Mouse (Mus musculus) forebrain, embryonic 10.5 days (tissue): ENCODE measurements around the gene Cped1. TPM values are rescaled to one million over a fixed set of nuclear protein-coding genes. Genes with fewer than 3 reads are reported as not detected.

Experiments used
- DNase-seq: peaks from one replicate; pipeline ENCODE4 v3.0.0-alpha.2; 2017; ENCODE audit warnings: low spot score; ENCODE audit errors: extremely low spot score
- H3K27ac ChIP-seq: fragments of 300-500 bp; sonication (generic); 2 replicates; pipeline ENCODE4 v1.5.1; 2016; ENCODE audit warnings: mild to moderate bottlenecking
- H3K27me3 ChIP-seq: fragments of 300-500 bp; sonication (generic); 2 replicates; pipeline ENCODE4 v1.6.1; 2016; ENCODE audit warnings: mild to moderate bottlenecking; ENCODE audit not compliant: poor library complexity, severe bottlenecking
- H3K36me3 ChIP-seq: fragments of 300-500 bp; sonication (generic); replicated peaks from 2 replicates; pipeline ENCODE4 v1.6.1; 2016; ENCODE audit warnings: mild to moderate bottlenecking, moderate library complexity
- H3K4me1 ChIP-seq: fragments of 300-500 bp; sonication (generic); 2 replicates; pipeline ENCODE4 v1.6.1; 2016
- H3K4me3 ChIP-seq: fragments of 300-500 bp; sonication (generic); 2 replicates; pipeline ENCODE4 v1.5.1; 2016; ENCODE audit warnings: mild to moderate bottlenecking, moderate library complexity
- H3K9me3 ChIP-seq: fragments of 300-500 bp; sonication (generic); 2 replicates; pipeline ENCODE4 v1.6.1; 2016; ENCODE audit warnings: mild to moderate bottlenecking, moderate library complexity
- WGBS: fragments of 180-500 bp; shearing (Covaris S2); methylation state at CpG from one replicate; pipeline ENCODE4 v1.1.7; 2016; 5-methylcytosine and 5-hydroxymethylcytosine counted together
- polyA plus RNA-seq: library from polyadenylated mRNA; unstranded; fragments of >200 nt; fragmentation: Nextera tagmentation; extraction: Ambion mirVana; gene quantifications from 2 replicates; pipeline ENCODE4 v1.2.1, GENCODE M21; 2016

Cped1 gene
- polyA plus RNA-seq: 24.3 and 25.5 TPM in 2 replicates

DNA sequence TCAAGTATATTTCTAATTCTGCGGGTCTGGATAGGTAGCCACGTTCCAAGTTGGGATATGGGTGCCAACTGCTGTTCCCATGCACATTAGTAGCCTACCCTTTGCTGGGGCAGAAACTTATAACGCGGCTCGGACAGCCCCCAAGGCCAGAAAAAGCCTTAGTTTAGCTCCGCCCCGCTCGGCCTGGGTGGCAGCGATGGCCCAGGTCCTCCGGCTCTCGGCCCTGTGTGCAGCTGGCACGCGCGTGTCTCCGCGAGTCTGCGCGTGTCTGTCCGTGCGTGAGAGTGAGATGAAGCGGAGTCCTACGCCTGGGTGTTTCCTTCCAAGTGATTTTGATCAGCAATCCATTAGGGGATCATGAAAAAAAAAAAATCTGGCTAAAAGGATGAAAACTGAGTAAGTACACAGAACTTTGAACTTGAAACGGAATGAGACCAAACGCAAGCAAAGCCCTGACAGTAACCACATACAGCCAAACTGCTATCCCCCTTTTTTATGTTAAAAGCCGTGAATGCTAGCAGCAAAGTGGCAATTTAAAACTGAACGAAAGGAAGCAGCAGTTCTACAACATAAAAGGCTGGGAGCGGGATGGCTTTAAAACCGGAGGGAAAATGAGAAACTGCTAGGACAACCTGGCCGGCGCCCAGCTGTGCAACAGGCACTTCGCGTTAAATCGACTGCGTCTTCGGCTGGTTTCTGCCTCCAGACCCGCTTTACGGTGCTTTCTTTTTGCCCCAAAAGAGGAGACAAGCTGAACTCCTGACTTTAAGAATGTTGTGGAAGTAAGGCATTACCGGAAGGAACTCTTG, at the start of gene Cped1:
Gene Cped1, plus strand, starts transcription at position 185 of the 809 bp plus-strand sequence.
- peak; percentile 64 for DNase-seq
- Histone ChIP-seq H3K4me3 (peak within 1 kb of the TSS; percentile 54), H3K36me3 (no peaks in the 10 kb centered on the region), H3K27me3 (peaks cover 41% of the 10 kb centered on the region), H3K9me3 (no peaks in the 10 kb centered on the region), H3K27ac (peak within 1 kb of the TSS; percentile 77), H3K4me1 (peaks cover 19% of the 10 kb centered on the region)
- under 1% methylated on average over 38 of the region's 38 CpGs for WGBS

DNA sequence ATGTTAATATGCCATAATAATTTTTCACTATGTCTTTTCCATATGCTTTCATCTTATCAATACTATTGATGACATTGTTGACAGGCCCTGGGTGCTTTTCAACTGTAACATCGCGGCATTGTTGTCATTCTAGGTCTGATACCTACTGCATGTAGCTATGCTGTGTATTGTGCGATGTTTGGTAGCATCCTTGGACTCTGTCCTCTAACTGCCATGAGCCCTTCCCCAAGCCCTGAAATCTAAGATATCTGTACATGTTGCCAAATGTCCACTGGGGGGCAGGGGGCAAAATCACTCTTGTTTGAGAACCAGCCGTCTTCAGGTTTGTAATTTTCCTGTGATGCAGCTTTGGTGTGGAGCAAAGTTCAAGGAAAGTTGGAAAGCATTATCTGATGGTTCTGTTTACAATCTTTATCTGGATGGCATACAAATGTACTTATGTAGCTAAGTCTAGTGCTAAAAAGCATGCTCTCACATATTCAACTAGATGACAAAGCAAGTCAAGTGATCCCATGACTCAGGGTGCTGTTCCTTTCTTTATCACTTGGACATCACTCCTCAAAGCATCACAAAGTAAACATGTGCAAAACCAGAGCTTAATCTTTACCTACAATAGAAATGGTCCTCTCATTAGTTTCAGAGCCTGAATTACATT, 47.6 kb upstream of the Cped1 start:
- Histone ChIP-seq H3K36me3 (no peaks in the 10 kb centered on the region), H3K4me1 (no peaks in the 10 kb centered on the region), H3K27me3 (no peaks in the 10 kb centered on the region), H3K4me3 (no peak overlapping the region), H3K9me3 (no peaks in the 10 kb centered on the region), H3K27ac (no peak overlapping the region)
- DNase-seq: no peak
- WGBS: 85% methylated on average over 4 of the region's 4 CpGs

DNA sequence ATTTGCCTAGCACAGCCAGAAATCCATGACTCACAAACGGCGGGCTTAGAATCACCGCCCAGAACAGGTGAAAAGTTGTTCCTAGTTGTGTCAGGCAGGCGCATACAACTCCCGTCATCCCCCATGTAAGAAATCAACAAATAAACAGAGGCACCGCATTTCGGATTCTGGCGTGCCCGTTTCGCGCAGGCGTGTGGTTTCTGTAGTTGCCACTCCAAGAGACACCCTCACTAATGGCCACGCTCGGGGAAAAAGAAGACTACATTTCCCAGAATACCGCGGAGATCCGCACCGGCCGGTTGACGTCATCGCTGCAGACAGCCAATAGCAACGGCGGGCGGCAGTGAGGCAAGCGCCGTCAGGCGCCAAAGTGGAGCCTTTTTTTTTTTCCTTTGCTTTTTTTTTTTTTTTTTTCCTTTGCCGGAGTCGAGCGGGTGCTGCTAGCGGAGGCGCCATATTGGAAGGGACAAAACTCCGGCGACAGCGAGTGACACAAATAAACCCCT, 36.4 kb upstream of the Cped1 start, which contains the start of gene Ing3:
Gene Ing3, plus strand, starts transcription at position 346 of the 506 bp plus-strand sequence.
- Histone ChIP-seq H3K27me3 (no peaks in the 10 kb centered on the region), H3K4me3 (peak within 1 kb of the TSS; percentile 67), H3K4me1 (peaks cover 13% of the 10 kb centered on the region), H3K9me3 (no peaks in the 10 kb centered on the region), H3K27ac (peak within 1 kb of the TSS; percentile 98), H3K36me3 (peaks cover 24% of the 10 kb centered on the region)
- DNase-seq: peak; percentile 98
- WGBS: under 1% methylated on average over 35 of the region's 35 CpGs

GRCm38 (mm10) chr6:21949771-21950448, 35.8 kb upstream of the Cped1 start:
- Histone ChIP-seq H3K4me3 (peak overlapping the region; percentile 67), H3K27ac (peak overlapping the region; percentile 98), H3K27me3 (no peaks in the 10 kb centered on the region), H3K36me3 (peaks cover 29% of the 10 kb centered on the region), H3K9me3 (no peaks in the 10 kb centered on the region), H3K4me1 (peaks cover 13% of the 10 kb centered on the region)
- WGBS: 1% methylated on average over 66 of the region's 68 CpGs
- DNase-seq: peak; percentile 94

- Histone ChIP-seq H3K4me1 (peaks cover 13% of the 10 kb centered on the region), H3K4me3 (peak overlapping the region; percentile 67), H3K27ac (peak overlapping the region; percentile 98; the same call in 1 of the 2 replicates), H3K9me3 (no peaks in the 10 kb centered on the region), H3K27me3 (no peaks in the 10 kb centered on the region), H3K36me3 (peaks cover 36% of the 10 kb centered on the region)
- DNase-seq: no peak
- WGBS: 88% methylated on average over 2 of the region's 2 CpGs
Measured at GRCm38 (mm10) chr6:21950676-21951075, 35.0 kb upstream of the Cped1 start.

GRCm38 (mm10) chr6:21955468-21955867, 30.2 kb upstream of the Cped1 start:
- Histone ChIP-seq H3K4me3 (no peak overlapping the region), H3K36me3 (peaks cover 74% of the 10 kb centered on the region), H3K27me3 (no peaks in the 10 kb centered on the region), H3K9me3 (no peaks in the 10 kb centered on the region), H3K27ac (no peak overlapping the region), H3K4me1 (peaks cover 5% of the 10 kb centered on the region)
- 87% methylated on average over 4 of the region's 4 CpGs for WGBS
- DNase-seq: no peak

- peaks cover 64% of the 10 kb centered on the region for H3K36me3 ChIP-seq
- no peak for DNase-seq
- H3K27me3 ChIP-seq: no peaks in the 10 kb centered on the region
- H3K9me3 ChIP-seq: no peaks in the 10 kb centered on the region
- no peak overlapping the region for H3K27ac ChIP-seq
- H3K4me1 ChIP-seq: no peaks in the 10 kb centered on the region
- no peak overlapping the region for H3K4me3 ChIP-seq
- 95% methylated on average over 4 of the region's 4 CpGs for WGBS
Measured at GRCm38 (mm10) chr6:21958922-21959321, 26.8 kb upstream of the Cped1 start.

GRCm38 (mm10) chr6:21959909-21960308, 25.8 kb upstream of the Cped1 start:
- no peak for DNase-seq
- Histone ChIP-seq H3K27ac (no peak overlapping the region), H3K27me3 (no peaks in the 10 kb centered on the region), H3K9me3 (no peaks in the 10 kb centered on the region), H3K36me3 (peaks cover 58% of the 10 kb centered on the region), H3K4me1 (no peaks in the 10 kb centered on the region), H3K4me3 (no peak overlapping the region)
- 94% methylated on average over 5 of the region's 5 CpGs for WGBS

- Histone ChIP-seq H3K9me3 (no peaks in the 10 kb centered on the region), H3K36me3 (peaks cover 31% of the 10 kb centered on the region), H3K27ac (no peak overlapping the region), H3K27me3 (no peaks in the 10 kb centered on the region), H3K4me1 (no peaks in the 10 kb centered on the region), H3K4me3 (no peak overlapping the region)
- DNase-seq: no peak
- 93% methylated on average over 2 of the region's 2 CpGs for WGBS
Measured at GRCm38 (mm10) chr6:21977532-21977931, 8.2 kb upstream of the Cped1 start.

- H3K4me1 ChIP-seq: peaks cover 10% of the 10 kb centered on the region
- H3K36me3 ChIP-seq: peaks cover 4% of the 10 kb centered on the region; the same call in 1 of the 2 replicates
- peaks cover 14% of the 10 kb centered on the region for H3K27me3 ChIP-seq
- no peak overlapping the region for H3K27ac ChIP-seq
- no peaks in the 10 kb centered on the region for H3K9me3 ChIP-seq
- no peak for DNase-seq
- no peak overlapping the region for H3K4me3 ChIP-seq
- 89% methylated on average over 1 of the region's 1 CpGs for WGBS
Measured at GRCm38 (mm10) chr6:21981114-21981513, 4.6 kb upstream of the Cped1 start.

GRCm38 (mm10) chr6:21984990-21985731, 555 bp upstream of the Cped1 start:
- Histone ChIP-seq H3K27me3 (peaks cover 41% of the 10 kb centered on the region), H3K27ac (peak overlapping the region; percentile 77), H3K36me3 (no peaks in the 10 kb centered on the region), H3K9me3 (no peaks in the 10 kb centered on the region), H3K4me3 (peak overlapping the region; percentile 54), H3K4me1 (peaks cover 19% of the 10 kb centered on the region)
- WGBS: 9% methylated on average over 16 of the region's 16 CpGs
- DNase-seq: peak; percentile 55
